Mouse (Mus musculus) embryonic facial prominence, embryonic 11.5 days (tissue): Measurements from ENCODE around the gene Wt1. TPM values are rescaled to one million over a fixed set of nuclear protein-coding genes. Genes with fewer than 3 reads are reported as not detected.

Source experiments
- ATAC-seq: fragments of 200-750 bp; cut with Nextera tagmentation; replicated peaks from 2 replicates; pipeline ENCODE4 v1.8.0; 2017; ENCODE audit warnings: low read depth; ENCODE audit not compliant: insufficient number of reproducible peaks, low FRiP score, low TSS enrichment
- DNase-seq: peaks from one replicate; pipeline ENCODE4 v3.0.0-alpha.2; 2015; ENCODE audit warnings: low spot score
- H3K27ac ChIP-seq: fragments of 300-500 bp; sonication (generic); replicated peaks from 2 replicates; pipeline ENCODE4 v1.5.1; 2014; ENCODE audit warnings: mild to moderate bottlenecking, low read depth, low read length, control low read depth
- H3K27me3 ChIP-seq: fragments of 300-500 bp; sonication (generic); 2 replicates; pipeline ENCODE4 v1.6.1; 2014; ENCODE audit warnings: mild to moderate bottlenecking, low read length, moderate library complexity, mixed read lengths; ENCODE audit not compliant: control insufficient read depth, insufficient read depth
- H3K36me3 ChIP-seq: fragments of 300-500 bp; sonication (generic); replicated peaks from 2 replicates; pipeline ENCODE4 v1.6.1; 2014; ENCODE audit warnings: low read depth, mild to moderate bottlenecking, low read length, moderate library complexity, mixed read lengths; ENCODE audit not compliant: control insufficient read depth, insufficient read depth
- H3K4me1 ChIP-seq: fragments of 300-500 bp; sonication (generic); 2 replicates; pipeline ENCODE4 v1.6.1; 2014; ENCODE audit warnings: low read length, mixed read lengths; ENCODE audit not compliant: control insufficient read depth, insufficient read depth
- H3K4me2 ChIP-seq: fragments of 300-500 bp; sonication (generic); 2 replicates; pipeline ENCODE4 v1.6.1; 2014; ENCODE audit warnings: low read depth, mild to moderate bottlenecking, control low read depth, low read length, moderate library complexity
- H3K4me3 ChIP-seq: fragments of 300-500 bp; sonication (generic); 2 replicates; pipeline ENCODE4 v1.5.1; 2014; ENCODE audit warnings: low read depth, low read length, control low read depth
- H3K9ac ChIP-seq: fragments of 300-500 bp; sonication (generic); replicated peaks from 2 replicates; pipeline ENCODE4 v1.6.1; 2014; ENCODE audit warnings: mild to moderate bottlenecking, control low read depth, low read length
- H3K9me3 ChIP-seq: fragments of 300-500 bp; sonication (generic); replicated peaks from 2 replicates; pipeline ENCODE4 v1.6.1; 2016; ENCODE audit warnings: mild to moderate bottlenecking, low read length, inconsistent platforms, mixed read lengths; ENCODE audit not compliant: control insufficient read depth
- WGBS: fragments of 180-500 bp; shearing (Covaris S2); extraction: QIAGEN DNeasy Blood & Tissue Kit; methylation state at CpG from one replicate; pipeline ENCODE4 v1.1.7; 2014; 5-methylcytosine and 5-hydroxymethylcytosine counted together
- polyA plus RNA-seq: library from polyadenylated mRNA; unstranded; fragments of >200 nt; fragmentation: Nextera tagmentation; extraction: Ambion mirVana; gene quantifications from 2 replicates; pipeline ENCODE4 v1.2.1, GENCODE M21; 2014

Gene Wt1
- polyA plus RNA-seq, 1 experiment from 2014 or later, result 0.58 TPM

DNA sequence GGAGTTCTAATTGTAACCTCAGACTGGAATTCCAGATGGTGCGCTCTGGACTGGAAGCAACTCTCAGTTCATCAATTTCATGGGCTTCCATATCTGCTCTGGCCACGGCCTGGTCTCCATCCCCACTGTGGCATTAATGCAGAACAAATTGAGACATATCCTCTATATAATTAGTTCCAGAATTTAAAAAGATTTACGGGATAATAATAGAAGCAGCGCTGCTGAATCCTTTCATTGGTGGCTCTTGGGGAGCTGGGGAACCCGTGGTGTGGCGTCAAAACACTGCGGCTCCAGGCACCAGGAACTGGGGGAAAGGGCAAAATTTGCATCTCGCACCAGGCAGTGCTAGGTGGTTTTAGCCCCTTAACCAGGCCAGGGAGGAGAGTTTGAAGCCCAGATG, 4.1 kb upstream of the Wt1 start:
- H3K27me3 ChIP-seq, result peaks cover 56% of the 10 kb centered on the region
- H3K4me1 ChIP-seq, result peaks cover 5% of the 10 kb centered on the region
- H3K27ac ChIP-seq, result no peak overlapping the region
- no peak for ATAC-seq
- no peak overlapping the region for H3K9ac ChIP-seq
- H3K9me3 ChIP-seq, result no peaks in the 10 kb centered on the region
- WGBS, result 2% methylated on average over 8 of the region's 8 CpGs
- DNase-seq, result peak; percentile 58
- no peak overlapping the region for H3K4me3 ChIP-seq
- H3K36me3 ChIP-seq, result no peaks in the 10 kb centered on the region
- H3K4me2 ChIP-seq, result no peak overlapping the region

DNA sequence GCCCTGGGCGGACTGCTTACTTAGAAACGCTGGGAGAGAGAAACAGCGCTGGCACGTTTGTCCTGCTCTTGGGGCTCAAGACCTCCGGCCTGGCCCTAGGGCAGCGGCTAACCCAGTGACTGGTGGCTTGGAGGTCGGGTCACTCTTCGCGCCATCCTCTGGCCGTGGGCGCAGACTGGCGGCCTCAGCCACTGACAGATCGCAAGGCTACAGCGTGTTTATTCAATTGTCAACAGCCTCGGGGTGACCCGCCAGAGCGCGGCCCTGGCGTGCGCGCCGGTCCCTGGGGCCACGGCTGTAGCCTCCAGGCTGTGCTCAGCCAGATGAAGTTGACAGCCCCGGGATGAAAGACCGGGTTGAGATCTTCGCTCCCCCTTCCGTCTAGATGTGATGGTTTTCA, 3.4 kb upstream of the Wt1 start:
- 0% methylated on average over 27 of the region's 27 CpGs for WGBS
- H3K27ac ChIP-seq, result no peak overlapping the region
- peak overlapping the region; percentile 4; the same call in 1 of the 2 replicates for H3K4me3 ChIP-seq
- peaks cover 63% of the 10 kb centered on the region for H3K27me3 ChIP-seq
- H3K36me3 ChIP-seq, result no peaks in the 10 kb centered on the region
- H3K9ac ChIP-seq, result no peak overlapping the region
- H3K9me3 ChIP-seq, result no peaks in the 10 kb centered on the region
- no peak for DNase-seq
- peak overlapping the region; percentile 23 for H3K4me2 ChIP-seq
- no peak for ATAC-seq
- H3K4me1 ChIP-seq, result peaks cover 7% of the 10 kb centered on the region

- Histone ChIP-seq H3K9me3 (no peaks in the 10 kb centered on the region), H3K9ac (no peak overlapping the region), H3K4me2 (no peak overlapping the region), H3K27me3 (peaks cover 62% of the 10 kb centered on the region), H3K4me1 (peaks cover 7% of the 10 kb centered on the region), H3K4me3 (no peak overlapping the region), H3K27ac (no peak overlapping the region), H3K36me3 (no peaks in the 10 kb centered on the region)
- WGBS, result 3% methylated on average over 8 of the region's 8 CpGs
- DNase-seq (no peak), ATAC-seq (no peak)
Measured at GRCm38 (mm10) chr2:105123431-105123830, 2.9 kb upstream of the Wt1 start.

DNA sequence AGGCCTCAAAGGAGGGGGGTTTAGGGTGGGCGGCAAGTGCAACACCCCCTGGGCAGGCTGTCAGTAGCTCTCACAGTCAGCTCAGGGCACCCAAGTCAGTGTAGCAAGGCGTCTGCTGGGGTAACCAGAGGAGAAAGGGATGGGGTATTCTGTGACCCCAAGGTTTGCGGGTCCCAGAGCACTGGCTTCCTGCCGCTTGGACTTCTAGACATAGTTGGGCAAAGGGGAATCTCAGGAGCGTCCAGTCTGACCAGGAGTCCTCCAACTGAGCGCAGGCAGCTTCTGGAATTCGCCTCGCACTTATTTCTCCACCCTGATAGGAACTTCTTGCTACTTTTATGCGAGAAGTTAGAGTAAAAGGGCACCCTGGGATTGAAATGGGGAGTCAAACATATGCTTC, 2.4 kb upstream of the Wt1 start:
- Histone ChIP-seq H3K27ac (no peak overlapping the region), H3K4me2 (no peak overlapping the region), H3K4me3 (no peak overlapping the region), H3K4me1 (peaks cover 7% of the 10 kb centered on the region), H3K27me3 (peaks cover 64% of the 10 kb centered on the region), H3K9me3 (no peaks in the 10 kb centered on the region), H3K9ac (no peak overlapping the region), H3K36me3 (no peaks in the 10 kb centered on the region)
- 2% methylated on average over 9 of the region's 9 CpGs for WGBS
- no peak for ATAC-seq
- no peak for DNase-seq

- under 1% methylated on average over 7 of the region's 7 CpGs for WGBS
Measured at GRCm38 (mm10) chr2:105124391-105124790, 1.9 kb upstream of the Wt1 start.

GRCm38 (mm10) chr2:105125205-105125604, 1.1 kb upstream of the Wt1 start:
- Histone ChIP-seq H3K4me2 (no peak overlapping the region), H3K4me1 (peaks cover 7% of the 10 kb centered on the region), H3K27me3 (peaks cover 72% of the 10 kb centered on the region), H3K27ac (no peak overlapping the region), H3K4me3 (no peak overlapping the region), H3K9me3 (no peaks in the 10 kb centered on the region), H3K9ac (no peak overlapping the region), H3K36me3 (no peaks in the 10 kb centered on the region)
- ATAC-seq (no peak), DNase-seq (no peak)
- 1% methylated on average over 8 of the region's 8 CpGs for WGBS

More at GRCm38 (mm10) chr2:105124391-105124790, 1.9 kb upstream of the Wt1 start:
- H3K9ac ChIP-seq, result no peak overlapping the region
- H3K9me3 ChIP-seq, result no peaks in the 10 kb centered on the region
- DNase-seq (no peak), ATAC-seq (no peak)
- peaks cover 7% of the 10 kb centered on the region for H3K4me1 ChIP-seq
- H3K27ac ChIP-seq, result no peak overlapping the region
- H3K36me3 ChIP-seq, result no peaks in the 10 kb centered on the region
- peaks cover 69% of the 10 kb centered on the region for H3K27me3 ChIP-seq
- H3K4me3 ChIP-seq, result no peak overlapping the region
- no peak overlapping the region for H3K4me2 ChIP-seq

DNA sequence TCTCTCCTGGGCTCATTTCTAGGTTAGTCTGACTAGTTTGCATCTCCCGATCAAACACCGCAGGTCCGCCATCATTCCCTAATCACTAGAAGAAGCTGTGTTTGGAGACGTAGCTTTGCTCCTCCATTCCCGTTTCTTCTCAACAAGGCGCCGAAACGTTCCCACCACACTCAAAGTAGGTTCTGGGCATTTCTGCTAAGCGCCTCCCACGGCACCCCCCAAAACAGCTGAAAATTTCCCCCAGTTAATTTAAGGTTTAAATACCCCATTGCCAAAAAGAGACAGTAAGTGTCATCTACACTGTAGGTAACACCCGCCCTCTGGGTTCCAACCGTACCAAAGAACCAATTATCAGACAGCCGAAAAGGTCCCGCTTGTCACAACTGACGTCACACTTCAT, 688 bp upstream of the Wt1 start:
- no peak overlapping the region for H3K9ac ChIP-seq
- 3% methylated on average over 15 of the region's 15 CpGs for WGBS
- ATAC-seq, result no peak
- peaks cover 75% of the 10 kb centered on the region for H3K27me3 ChIP-seq
- H3K4me3 ChIP-seq, result no peak overlapping the region
- H3K27ac ChIP-seq, result no peak overlapping the region
- DNase-seq, result no peak
- no peaks in the 10 kb centered on the region for H3K9me3 ChIP-seq
- H3K4me1 ChIP-seq, result peaks cover 7% of the 10 kb centered on the region
- no peak overlapping the region for H3K4me2 ChIP-seq
- H3K36me3 ChIP-seq, result no peaks in the 10 kb centered on the region

GRCm38 (mm10) chr2:105126691-105127530, 582 bp downstream of the Wt1 start:
- Histone ChIP-seq H3K36me3 (no peaks in the 10 kb centered on the region), H3K27ac (no peak overlapping the region), H3K4me2 (peak overlapping the region; percentile 31), H3K27me3 (peaks cover 87% of the 10 kb centered on the region), H3K4me1 (peaks cover 7% of the 10 kb centered on the region), H3K9me3 (no peaks in the 10 kb centered on the region), H3K4me3 (peak overlapping the region; percentile 21), H3K9ac (no peak overlapping the region)
- ATAC-seq, result no peak
- 1% methylated on average over 82 of the region's 92 CpGs for WGBS
- no peak for DNase-seq
